Mouse (Mus musculus) liver, postnatal 0 days (tissue): ENCODE measurements around the gene Micu2. TPM values are rescaled to one million over a fixed set of nuclear protein-coding genes. Genes with fewer than 3 reads are reported as not detected.

Experiments used
- ATAC-seq: fragments of 200-750 bp; cut with Nextera tagmentation; 2 replicates; pipeline ENCODE4 v1.8.0; 2017; ENCODE audit warnings: mild to moderate bottlenecking, moderate library complexity
- DNase-seq: peaks from one replicate; pipeline ENCODE4 v3.0.0-alpha.2; 2016
- H3K27ac ChIP-seq: fragments of 300-500 bp; sonication (generic); 2 replicates; pipeline ENCODE4 v1.5.1; 2014; ENCODE audit warnings: antibody characterized with exemption, moderate library complexity, mild to moderate bottlenecking, low read depth
- H3K27me3 ChIP-seq: fragments of 300-500 bp; sonication (generic); 2 replicates; pipeline ENCODE4 v1.6.1; 2014; ENCODE audit warnings: low read length, control low read depth, mixed read lengths; ENCODE audit not compliant: insufficient read depth
- H3K36me3 ChIP-seq: fragments of 300-500 bp; sonication (generic); replicated peaks from 2 replicates; pipeline ENCODE4 v1.6.1; 2014; ENCODE audit warnings: mild to moderate bottlenecking, control low read depth, low read length, moderate library complexity, mixed read lengths; ENCODE audit not compliant: insufficient read depth
- H3K4me1 ChIP-seq: fragments of 300-500 bp; sonication (generic); 2 replicates; pipeline ENCODE4 v1.6.1; 2014; ENCODE audit warnings: antibody characterized with exemption, mild to moderate bottlenecking, control low read depth; ENCODE audit not compliant: insufficient read depth
- H3K4me2 ChIP-seq: fragments of 300-500 bp; sonication (generic); 2 replicates; pipeline ENCODE4 v1.6.1; 2014; ENCODE audit warnings: low read depth, mild to moderate bottlenecking, low read length, moderate library complexity, mixed read lengths
- H3K4me3 ChIP-seq: fragments of 300-500 bp; sonication (generic); 2 replicates; pipeline ENCODE4 v1.5.1; 2014; ENCODE audit warnings: low read depth, low read length
- H3K9ac ChIP-seq: fragments of 300-500 bp; sonication (generic); replicated peaks from 2 replicates; pipeline ENCODE4 v1.6.1; 2014; ENCODE audit warnings: mild to moderate bottlenecking, moderate library complexity
- H3K9me3 ChIP-seq: fragments of 300-500 bp; sonication (generic); 2 replicates; pipeline ENCODE4 v1.6.1; 2016; ENCODE audit warnings: mild to moderate bottlenecking, control low read depth, low read length, mixed read lengths
- CTCF ChIP-seq: sonication (generic); IDR thresholded peaks from 2 replicates; pipeline ENCODE4 v1.5.1; 2016; ENCODE audit warnings: antibody characterized with exemption, low read depth
- EP300 ChIP-seq: IDR thresholded peaks from 2 replicates; pipeline ENCODE4 v1.6.1; 2016; ENCODE audit warnings: antibody characterized with exemption, low read depth, mild to moderate bottlenecking
- WGBS: fragments of 180-500 bp; shearing (Covaris S2); extraction: QIAGEN DNeasy Blood & Tissue Kit; methylation state at CpG from one replicate; pipeline ENCODE4 v1.1.7; 2014; ENCODE audit not compliant: insufficient replicate concordance; 5-methylcytosine and 5-hydroxymethylcytosine counted together
- polyA plus RNA-seq: library from polyadenylated mRNA; unstranded; fragments of >200 nt; fragmentation: Nextera tagmentation; extraction: Ambion mirVana; gene quantifications from 2 replicates; pipeline ENCODE4 v1.2.1, GENCODE M21; 2015

Micu2 gene
- 37.2 and 37.6 TPM in 2 replicates for polyA plus RNA-seq

GRCm38 (mm10) chr14:57998526-57999401 is at the start of gene Micu2:
Gene Micu2 (minus strand): TSS chr14:57999262.
- peaks cover 18% of the 10 kb centered on the region for H3K4me1 ChIP-seq
- H3K4me3 ChIP-seq = peak within 1 kb of the TSS; percentile 94
- H3K9ac ChIP-seq = peak within 1 kb of the TSS; percentile 90
- no peaks in the 10 kb centered on the region for H3K36me3 ChIP-seq
- WGBS = 3% methylated on average over 57 of the region's 76 CpGs
- peak; percentile 89 for DNase-seq
- peak; percentile 71; the same call in 1 of the 2 replicates for TF ChIP-seq EP300
- TF ChIP-seq CTCF = no peak
- no peaks in the 10 kb centered on the region for H3K27me3 ChIP-seq
- H3K27ac ChIP-seq = peak within 1 kb of the TSS; percentile 90
- H3K4me2 ChIP-seq = peak within 1 kb of the TSS; percentile 96
- ATAC-seq = peak; percentile 98
- 0 out of 2 replicates have a peak, but pooled peaks cover 2% of the 10 kb centered on the region for H3K9me3 ChIP-seq

DNA sequence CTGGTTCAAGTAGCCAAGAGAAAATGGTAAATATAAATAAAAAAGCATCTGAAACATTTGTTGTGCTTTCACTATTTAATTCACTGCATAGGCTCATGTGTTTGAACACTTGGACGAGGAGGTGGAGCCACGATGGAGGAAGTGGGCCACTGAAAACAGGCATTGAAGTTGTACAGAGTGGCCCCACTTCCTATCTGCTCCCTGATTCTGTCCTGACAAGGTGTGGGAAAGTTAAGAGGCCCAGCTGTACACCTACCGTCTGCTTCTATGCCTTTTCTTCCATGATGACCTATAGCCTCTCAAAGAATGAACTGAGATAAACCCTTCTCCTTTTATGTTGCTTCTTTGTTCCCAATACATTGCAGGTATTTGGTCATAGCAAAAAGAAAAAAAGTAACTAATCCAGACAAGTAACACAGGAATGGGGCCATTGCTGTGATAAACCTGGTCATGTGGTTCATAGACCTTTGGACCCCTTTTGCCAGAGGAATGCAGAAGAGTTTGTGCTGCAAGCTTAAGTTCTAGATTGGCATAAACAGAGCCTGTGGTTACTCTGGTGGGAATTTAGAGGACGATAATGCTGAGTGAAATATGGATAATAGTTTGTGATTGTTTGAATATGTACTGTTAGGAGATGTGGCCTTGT is 47.7 kb upstream of the Micu2 start:
- ATAC-seq (no peak), DNase-seq (no peak)
- H3K27ac ChIP-seq = no peak overlapping the region
- H3K4me2 ChIP-seq = no peak overlapping the region
- no peaks in the 10 kb centered on the region for H3K4me1 ChIP-seq
- H3K9me3 ChIP-seq = no peaks in the 10 kb centered on the region
- H3K9ac ChIP-seq = no peak overlapping the region
- no peak overlapping the region for H3K4me3 ChIP-seq
- no peaks in the 10 kb centered on the region for H3K27me3 ChIP-seq
- TF ChIP-seq EP300 = no peak
- TF ChIP-seq CTCF = no peak
- 53% methylated on average over 4 of the region's 4 CpGs for WGBS
- no peaks in the 10 kb centered on the region for H3K36me3 ChIP-seq

- no peaks in the 10 kb centered on the region for H3K27me3 ChIP-seq
- TF ChIP-seq EP300 (no peak), CTCF (no peak)
- H3K9me3 ChIP-seq = no peaks in the 10 kb centered on the region
- WGBS = 44% methylated on average over 6 of the region's 6 CpGs
- H3K27ac ChIP-seq = no peak overlapping the region
- DNase-seq = no peak
- no peak overlapping the region for H3K4me3 ChIP-seq
- ATAC-seq = no peak
- H3K4me1 ChIP-seq = no peaks in the 10 kb centered on the region
- no peaks in the 10 kb centered on the region for H3K36me3 ChIP-seq
- no peak overlapping the region for H3K4me2 ChIP-seq
- no peak overlapping the region for H3K9ac ChIP-seq
These were observed 37.1 kb upstream of the Micu2 start for GRCm38 (mm10) chr14:58036174-58036573.

GRCm38 (mm10) chr14:58034567-58034966 is 35.5 kb upstream of the Micu2 start:
- Histone ChIP-seq H3K27ac (no peak overlapping the region), H3K4me1 (no peaks in the 10 kb centered on the region), H3K9ac (no peak overlapping the region), H3K4me2 (no peak overlapping the region), H3K9me3 (no peaks in the 10 kb centered on the region), H3K4me3 (no peak overlapping the region), H3K27me3 (no peaks in the 10 kb centered on the region), H3K36me3 (no peaks in the 10 kb centered on the region)
- no peak for ATAC-seq
- 13% methylated on average over 8 of the region's 8 CpGs for WGBS
- TF ChIP-seq EP300 = no peak
- TF ChIP-seq CTCF = peak; percentile 78
- peak; percentile 42 for DNase-seq

GRCm38 (mm10) chr14:58018869-58019268 is 19.8 kb upstream of the Micu2 start:
- DNase-seq = peak; percentile 17
- no peak overlapping the region for H3K27ac ChIP-seq
- no peak overlapping the region for H3K9ac ChIP-seq
- TF ChIP-seq EP300 = no peak
- TF ChIP-seq CTCF = peak; percentile 63
- H3K36me3 ChIP-seq = no peaks in the 10 kb centered on the region
- no peak overlapping the region for H3K4me3 ChIP-seq
- ATAC-seq = no peak
- 27% methylated on average over 2 of the region's 2 CpGs for WGBS
- no peaks in the 10 kb centered on the region for H3K4me1 ChIP-seq
- H3K4me2 ChIP-seq = no peak overlapping the region
- no peaks in the 10 kb centered on the region for H3K9me3 ChIP-seq
- no peaks in the 10 kb centered on the region for H3K27me3 ChIP-seq

GRCm38 (mm10) chr14:58003852-58004251 is 4.8 kb upstream of the Micu2 start:
- DNase-seq (no peak), ATAC-seq (no peak)
- Histone ChIP-seq H3K4me1 (peaks cover 3% of the 10 kb centered on the region; the same call in 1 of the 2 replicates), H3K36me3 (no peaks in the 10 kb centered on the region), H3K4me3 (no peak overlapping the region), H3K4me2 (no peak overlapping the region), H3K27me3 (no peaks in the 10 kb centered on the region), H3K27ac (no peak overlapping the region), H3K9me3 (0 out of 2 replicates have a peak, but pooled peaks cover 2% of the 10 kb centered on the region), H3K9ac (no peak overlapping the region)
- TF ChIP-seq CTCF = no peak
- TF ChIP-seq EP300 = no peak
- 65% methylated on average over 6 of the region's 6 CpGs for WGBS
